Mouse (Mus musculus): ENCODE results near the gene Cpne7.

DNA sequence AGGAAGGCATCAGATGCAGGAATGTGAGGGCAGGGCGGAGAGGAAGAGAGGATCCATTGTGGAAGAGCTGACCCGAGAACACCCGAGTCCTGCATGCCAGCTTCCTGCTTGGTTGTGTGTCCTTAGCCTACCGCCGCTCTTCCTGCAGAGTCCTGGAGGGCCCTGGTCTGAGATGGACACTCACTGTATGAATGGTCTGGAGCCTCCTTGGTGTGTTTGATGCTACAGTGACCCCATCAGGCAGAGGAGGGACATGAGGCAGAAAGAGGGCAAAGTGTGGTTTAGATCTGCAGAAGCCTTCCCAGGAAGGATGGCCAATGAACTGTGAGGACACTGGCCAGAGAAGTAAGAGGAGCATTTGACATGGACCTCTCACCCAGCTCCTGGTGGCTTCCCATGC, 38.0 kb downstream of the Cpne7 start:
- TF ChIP-seq E2F4 (IDR thresholded peaks at IDR 0.05; ENCODE audit: borderline replicate concordance, low read depth, low read length) = no peak
- no peak for TF ChIP-seq ZKSCAN1 (IDR thresholded peaks at IDR 0.05; ENCODE audit: low read depth, low read length)
- TF ChIP-seq POLR2A (IDR thresholded peaks at IDR 0.05; ENCODE audit: control insufficient read depth in 1 of 2, insufficient read depth in 1 of 2, low read depth in 1 of 2, low read length in 2 of 2, poor library complexity in 1 of 2) = no peak
- no peak for TF ChIP-seq ZC3H11A (IDR thresholded peaks at IDR 0.05; ENCODE audit: low read depth, low read length)
- no peak for TF ChIP-seq MEF2A (IDR thresholded peaks at IDR 0.05; ENCODE audit: extremely low read depth, insufficient replicate concordance, low read depth, low read length, poor library complexity, severe bottlenecking)
- TF ChIP-seq CTCF (IDR thresholded peaks at IDR 0.05 in 2 of 3, conservative IDR thresholded peaks at IDR 0.05 in 1 of 3; ENCODE audit: control insufficient read depth in 1 of 3, insufficient read depth in 1 of 3, low read depth in 2 of 3, low read length in 3 of 3, poor library complexity in 1 of 3, severe bottlenecking in 1 of 3) = peak in 2 of 3 experiments; percentile 13 to 14; a peak in 2 of 6 replicates
- no peak for TF ChIP-seq MAFK (IDR thresholded peaks at IDR 0.05; ENCODE audit: borderline replicate concordance, low read depth, low read length)
- no peak for TF ChIP-seq RCOR1 (IDR thresholded peaks at IDR 0.05; ENCODE audit: low read depth, low read length)
- no peak for TF ChIP-seq JUND (IDR thresholded peaks at IDR 0.05; ENCODE audit: low read depth, low read length)
- TF ChIP-seq EP300 (IDR thresholded peaks at IDR 0.05; ENCODE audit: low read depth in 1 of 2, low read length in 2 of 2) = no peak
- TF ChIP-seq GATA1 (IDR thresholded peaks at IDR 0.05; ENCODE audit: low read depth, low read length) = no peak
- TF ChIP-seq HCFC1 (IDR thresholded peaks at IDR 0.05; ENCODE audit: low read depth, low read length) = no peak
- no peak for TF ChIP-seq ZNF384 (IDR thresholded peaks at IDR 0.05; ENCODE audit: low read depth, low read length)
- TF ChIP-seq SMC3 (IDR thresholded peaks at IDR 0.05; ENCODE audit: low read depth, low read length) = no peak
